Mouse (Mus musculus) liver, embryonic 14.5 days (tissue): Measurements from ENCODE around the gene 2810408A11Rik. TPM values are rescaled to one million over a fixed set of nuclear protein-coding genes. Genes with fewer than 3 reads are reported as not detected.
"Not testable (repeated sequence)": the region's sequence is repeated elsewhere in the genome, so short reads cannot be mapped to it uniquely, and the experiment has no call there.

Experiments
- ATAC-seq: fragments of 200-750 bp; cut with Nextera tagmentation; 2 replicates; pipeline ENCODE4 v1.8.0; 2017; ENCODE audit warnings: moderate number of reproducible peaks, mild to moderate bottlenecking, moderate library complexity; ENCODE audit not compliant: insufficient read depth
- DNase-seq, 3 experiments: peaks; one replicate each; pipeline ENCODE4 v3.0.0-alpha.2; 2012 to 2013; ENCODE audit warnings: low read depth in 3 of 3, low spot score in 3 of 3
- H3K27ac ChIP-seq: fragments of 300-500 bp; sonication (generic); 2 replicates; pipeline ENCODE4 v1.5.1; 2014; ENCODE audit warnings: moderate library complexity, mild to moderate bottlenecking, control low read depth, inconsistent platforms
- H3K27me3 ChIP-seq: fragments of 300-500 bp; sonication (generic); 2 replicates; pipeline ENCODE4 v1.6.1; 2014; ENCODE audit warnings: mild to moderate bottlenecking, low read length, moderate library complexity; ENCODE audit not compliant: control insufficient read depth, insufficient read depth
- H3K36me3 ChIP-seq: fragments of 300-500 bp; sonication (generic); replicated peaks from 2 replicates; pipeline ENCODE4 v1.6.1; 2014; ENCODE audit warnings: low read depth; ENCODE audit not compliant: control insufficient read depth, insufficient read depth
- H3K4me1 ChIP-seq, 2 experiments: fragments of 200-500 bp in 1 of 2; fragments of 300-500 bp in 1 of 2; sonication (generic) in 1 of 2; replicated peaks; 2 replicates each; pipeline ENCODE4 v1.6.1; 2012 to 2014; ENCODE audit warnings: antibody characterized with exemption in 1 of 2, inconsistent platforms in 1 of 2, low read length in 1 of 2; ENCODE audit not compliant: control insufficient read depth in 2 of 2, insufficient read depth in 2 of 2
- H3K4me2 ChIP-seq: fragments of 300-500 bp; sonication (generic); 2 replicates; pipeline ENCODE4 v1.6.1; 2014; ENCODE audit warnings: low read depth, mild to moderate bottlenecking, control low read depth, moderate library complexity
- H3K4me3 ChIP-seq, 2 experiments: fragments of 200-500 bp in 1 of 2; fragments of 300-500 bp in 1 of 2; sonication (generic) in 1 of 2; 2 replicates each; pipeline ENCODE4 v1.5.1; 2012 to 2014; ENCODE audit warnings: low read depth in 2 of 2, low read length in 2 of 2, mild to moderate bottlenecking in 2 of 2, control low read depth in 1 of 2, inconsistent platforms in 1 of 2, moderate library complexity in 1 of 2; ENCODE audit not compliant: insufficient read depth in 1 of 2
- H3K9ac ChIP-seq: fragments of 300-500 bp; sonication (generic); replicated peaks from 2 replicates; pipeline ENCODE4 v1.6.1; 2014; ENCODE audit warnings: mild to moderate bottlenecking, control low read depth, moderate library complexity
- H3K9me3 ChIP-seq: fragments of 300-500 bp; sonication (generic); 2 replicates; pipeline ENCODE4 v1.6.1; 2016; ENCODE audit warnings: low read length, mixed read lengths; ENCODE audit not compliant: control insufficient read depth
- CTCF ChIP-seq: IDR thresholded peaks from 2 replicates; pipeline ENCODE4 v1.5.1; 2016; ENCODE audit warnings: antibody characterized with exemption, low read depth, control low read depth
- EP300 ChIP-seq: IDR thresholded peaks from 2 replicates; pipeline ENCODE4 v1.6.1; 2016; ENCODE audit warnings: antibody characterized with exemption, low read depth
- WGBS: fragments of 180-500 bp; shearing (Covaris S2); extraction: QIAGEN DNeasy Blood & Tissue Kit; methylation state at CpG from one replicate; pipeline ENCODE4 v1.1.7; 2014; ENCODE audit not compliant: insufficient replicate concordance; 5-methylcytosine and 5-hydroxymethylcytosine counted together
- polyA plus RNA-seq, 2 experiments: library from polyadenylated mRNA; depleted of rRNA in 1 of 2; stranded (reverse) in 1 of 2; unstranded in 1 of 2; fragments of >200 nt; fragmentation: Nextera tagmentation in 1 of 2; extraction: Ambion mirVana in 1 of 2; gene quantifications; 2 replicates each; pipeline versions ENCODE4 v1.2.1 to v1.2.3; 2012 to 2014

2810408A11Rik gene
- polyA plus RNA-seq, 2 experiments: 0.48 to 0.93 TPM

DNA sequence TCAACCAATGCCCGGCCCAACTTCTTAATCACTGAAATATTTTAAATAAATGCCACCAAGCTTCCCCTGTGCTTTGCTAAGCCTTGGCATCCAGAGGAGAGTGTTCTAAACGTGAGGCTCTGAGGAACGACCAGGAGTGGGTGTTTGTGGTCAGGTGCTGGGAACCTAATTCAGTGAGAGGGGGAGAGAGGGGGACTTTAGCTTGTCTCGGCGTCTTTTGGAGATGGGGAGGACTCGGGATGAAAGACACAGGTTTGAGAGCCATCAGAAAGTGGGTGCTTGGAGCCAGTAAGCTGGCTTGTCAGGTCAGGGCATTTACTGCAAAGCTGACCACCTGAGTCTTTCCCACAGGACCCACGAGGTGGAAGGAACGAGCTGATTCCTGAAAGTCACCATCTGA, 31.0 kb upstream of the 2810408A11Rik start:
- ATAC-seq (no peak), DNase-seq (no peak)
- no peaks in the 10 kb centered on the region for H3K9me3 ChIP-seq
- H3K27me3 ChIP-seq: peaks cover 26% of the 10 kb centered on the region
- 51% methylated on average over 8 of the region's 8 CpGs for WGBS
- H3K4me1 ChIP-seq: peaks cover 10 to 12% of the 10 kb centered on the region in 2 experiments
- no peak overlapping the region for H3K4me3 ChIP-seq
- H3K4me2 ChIP-seq: no peak overlapping the region
- TF ChIP-seq CTCF (no peak), EP300 (no peak)
- H3K36me3 ChIP-seq: no peaks in the 10 kb centered on the region
- H3K27ac ChIP-seq: no peak overlapping the region
- no peak overlapping the region for H3K9ac ChIP-seq

DNA sequence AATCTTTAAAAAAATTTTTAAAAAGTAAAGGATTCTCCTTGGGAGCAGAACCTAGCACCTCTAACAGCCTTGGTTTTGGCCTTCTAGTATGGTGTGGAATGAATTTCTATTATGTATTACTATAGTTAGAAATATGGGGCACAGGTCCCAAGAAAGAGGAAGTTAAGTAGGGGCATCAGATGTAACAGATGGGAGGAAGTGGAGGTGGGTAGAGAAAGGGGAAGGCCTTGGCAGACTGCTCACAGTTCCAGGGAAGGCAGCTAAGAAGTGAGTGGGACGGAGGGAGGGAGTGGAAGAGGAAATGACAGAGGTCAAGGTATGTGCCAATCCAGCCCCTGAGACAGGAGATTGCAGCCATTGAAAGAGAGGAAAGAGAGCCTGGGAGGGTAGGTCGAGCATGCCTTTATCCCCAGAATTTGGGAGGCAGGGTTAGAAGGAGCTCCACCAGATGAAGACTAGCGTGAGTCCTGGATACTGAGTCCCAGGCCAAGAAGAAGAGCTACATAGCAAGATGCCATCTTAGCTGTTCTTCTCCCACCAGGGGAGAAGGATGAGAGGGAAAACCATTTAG, 30.3 kb upstream of the 2810408A11Rik start:
- DNase-seq (no peak), ATAC-seq (no peak)
- no peak overlapping the region for H3K4me2 ChIP-seq
- H3K36me3 ChIP-seq: no peaks in the 10 kb centered on the region
- H3K9me3 ChIP-seq: no peaks in the 10 kb centered on the region
- TF ChIP-seq EP300 (no peak), CTCF (no peak)
- peaks cover 10 to 12% of the 10 kb centered on the region in 2 experiments for H3K4me1 ChIP-seq
- no peak overlapping the region for H3K9ac ChIP-seq
- WGBS: 39% methylated on average over 3 of the region's 3 CpGs
- H3K27me3 ChIP-seq: peaks cover 19% of the 10 kb centered on the region
- no peak overlapping the region for H3K27ac ChIP-seq
- H3K4me3 ChIP-seq: no peak overlapping the region

- not testable (repeated sequence) for ATAC-seq, H3K27me3 ChIP-seq, H3K9me3 ChIP-seq, H3K36me3 ChIP-seq, H3K9ac ChIP-seq, H3K4me2 ChIP-seq, H3K4me3 ChIP-seq, H3K4me1 ChIP-seq, H3K27ac ChIP-seq, DNase-seq
- WGBS: 71% methylated on average over 8 of the region's 8 CpGs
Observed at GRCm38 (mm10) chr11:69930176-69930575, 29.4 kb upstream of the 2810408A11Rik start.

- WGBS: 25% methylated on average over 4 of the region's 4 CpGs
- no peak for ATAC-seq
- no peaks in the 10 kb centered on the region for H3K36me3 ChIP-seq
- no peak overlapping the region for H3K27ac ChIP-seq
- no peak for DNase-seq
- no peaks in the 10 kb centered on the region for H3K9me3 ChIP-seq
- H3K4me3 ChIP-seq: no peak overlapping the region
- no peak overlapping the region for H3K4me2 ChIP-seq
- no peak overlapping the region for H3K9ac ChIP-seq
- TF ChIP-seq CTCF: no peak
- TF ChIP-seq EP300: no peak
- H3K4me1 ChIP-seq: peaks cover 5% of the 10 kb centered on the region in 2 experiments
- H3K27me3 ChIP-seq: peaks cover 5% of the 10 kb centered on the region
Observed at GRCm38 (mm10) chr11:69929712-69930111, 28.9 kb upstream of the 2810408A11Rik start.

- H3K4me1 ChIP-seq: peaks cover 10% of the 10 kb centered on the region in 2 experiments
- no peak overlapping the region for H3K9ac ChIP-seq
- H3K4me2 ChIP-seq: no peak overlapping the region
- no peak for DNase-seq
- H3K36me3 ChIP-seq: no peaks in the 10 kb centered on the region
- TF ChIP-seq EP300 (no peak), CTCF (peak; percentile 25; the same call in 1 of the 2 replicates)
- WGBS: 84% methylated on average over 2 of the region's 2 CpGs
- no peak for ATAC-seq
- no peak overlapping the region for H3K4me3 ChIP-seq
- no peaks in the 10 kb centered on the region for H3K9me3 ChIP-seq
- H3K27me3 ChIP-seq: no peaks in the 10 kb centered on the region
- H3K27ac ChIP-seq: no peak overlapping the region
Observed at GRCm38 (mm10) chr11:69927501-69927900, 26.7 kb upstream of the 2810408A11Rik start.
